Mouse (Mus musculus): ENCODE data around the gene Ralgapa2.

DNA sequence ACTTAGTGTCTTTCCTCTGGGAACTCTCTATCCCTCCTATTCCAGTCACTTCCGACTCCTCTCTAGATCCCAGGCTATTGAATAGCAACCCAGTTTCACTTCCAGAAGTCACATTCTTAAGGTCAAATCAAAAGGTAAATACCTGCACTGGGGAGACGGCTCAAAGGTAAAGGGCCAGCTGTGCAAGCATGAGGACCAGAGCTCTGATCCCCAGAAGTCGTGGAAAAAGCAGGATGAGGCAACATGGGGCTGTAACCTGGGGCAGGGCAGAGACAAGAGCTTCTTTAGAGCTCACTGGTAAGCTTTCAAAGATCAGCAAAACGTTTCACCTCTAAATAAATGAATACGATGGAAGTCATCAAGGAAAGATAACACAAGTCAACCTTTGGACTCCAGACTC, 100.2 kb downstream of the Ralgapa2 start:
- no peak for TF ChIP-seq CTCF (IDR thresholded peaks at IDR 0.05)
- no peak for TF ChIP-seq POLR2A (IDR thresholded peaks at IDR 0.05; ENCODE audit: insufficient read depth, low read depth, low read length)
- TF ChIP-seq EP300 (IDR thresholded peaks at IDR 0.05; ENCODE audit: insufficient read depth, low read depth, low read length): no peak
